28 mouse cellular contexts compared by ENCODE assay signal in genomic region chr12:76466651-76467050, GRCm38 (mm10). TPM values are rescaled to one million over a fixed set of nuclear protein-coding genes. Genes with fewer than 3 reads are reported as not detected.
A peak's percentile ranks its signal among the peaks of the same experiment; 100 is the strongest.
DNase-seq lines count a peak whose midpoint lies in the region; ATAC-seq and TF ChIP-seq lines count a peak whose summit lies in the region.
"Had no signal": no experiment of that assay in that cellular context is flagged by ENCODE, and none has a peak within 500 bp of the region (broad histone marks: within the 10 kb centered on the region; RNA-seq: fewer than 3 reads in every experiment).

No protein-coding gene starts in this region.

- DNase-seq in gastrocnemius, adult 18-20 months (ENCODE audit: low spot score) = peak; percentile 55
- DNase-seq in gastrocnemius, postnatal 4 days (ENCODE audit: low spot score in 2 of 2) = no peak
- peak; percentile 41 for DNase-seq in 3134 (ENCODE audit: extremely low read depth, insufficient read length, low spot score)
- DNase-seq in gastrocnemius, adult 2 months = peak; percentile 79
- no peak for DNase-seq in layer of hippocampus, adult 9-11 months
- DNase-seq in right cerebral cortex, adult 2 months (ENCODE audit: low spot score in 2 of 2) = no peak
- DNase-seq: adrenal gland, postnatal 10 days; B cell, adult 2 months; cerebellum, adult 2 months; kidney, adult 8-10 months; layer of hippocampus, postnatal 36 days; lung, embryonic 14.5 days; retina, postnatal 1 day; right cerebral cortex, postnatal 4 days; thymus, postnatal 36 days had no signal

- intact Hi-C loops in gastrocnemius, adult 2 months (cut with DNase I) = loop anchor here (2.0 kb wide), 1 partner anchor 62 kb away; the partner anchor contains the start of gene Hspa2

- TF ChIP-seq CTCF in gastrocnemius, adult 2 months (IDR thresholded peaks at IDR 0.05) = no peak

- ATAC-seq in megakaryocyte progenitor cell, adult 5-6 weeks (replicated peaks; ENCODE audit: poor library complexity) = peak; percentile 33; the same call in 1 of the 2 replicates
- ATAC-seq: activated CD4-positive, CD25-positive, alpha-beta regulatory T cell, adult 4 months; forebrain, embryonic 15.5 days; hindbrain, embryonic 16.5 days; intestine, embryonic 15.5 days; midbrain, embryonic 15.5 days had no signal

- peak overlapping the region; percentile 68; the same call in 1 of the 2 replicates for H3K27ac ChIP-seq in gastrocnemius, adult 2 months
- H3K27ac ChIP-seq: embryonic facial prominence, embryonic 15.5 days; forebrain, embryonic 15.5 days; hindbrain, embryonic 10.5 days; intestine, embryonic 15.5 days; layer of hippocampus, adult 2 months; liver, embryonic 14.5 days; midbrain, embryonic 15.5 days; neural tube, embryonic 13.5 days; stomach, embryonic 15.5 days had no signal

- no peak overlapping the region for H3K4me3 ChIP-seq in gastrocnemius, adult 2 months
- H3K4me3 ChIP-seq: embryonic facial prominence, embryonic 15.5 days; forebrain, embryonic 15.5 days; hindbrain, embryonic 10.5 days; intestine, embryonic 15.5 days; layer of hippocampus, adult 2 months; midbrain, embryonic 15.5 days; neural tube, embryonic 13.5 days; stomach, embryonic 15.5 days had no signal

RNA-seq across cellular contexts. Expression of gene Ppp1r36, which starts 49.3 kb away (rescaled TPM):
- under 1 TPM in 1 of 2 experiments, not detected in 1; 0.19 TPM for total RNA-seq in gastrocnemius, adult 18-20 months (2021)
- under 1 TPM in 1 of 2 experiments, not detected in 1; 0.44 TPM for total RNA-seq in gastrocnemius, postnatal 4 days (2021)
- total RNA-seq in gastrocnemius, adult 2 months (2021) = not detected
- 0.39 and 0.72 TPM in 2 replicates for total RNA-seq in megakaryocyte progenitor cell, adult 5-6 weeks (2015)
- total RNA-seq in megakaryocyte progenitor cell, adult 5-6 weeks (2017) = 0.24 TPM in 1 of 2 replicates, not detected in the other
- total RNA-seq: MEL had no signal

Comparison
In these comparisons a context has a peak if more than half of its experiments do, and no peak if none do; other contexts are left out.
1. DNase-seq: peak in gastrocnemius, adult 18-20 months (single experiment), 3134 (single experiment) and gastrocnemius, adult 2 months (single experiment); none in gastrocnemius, postnatal 4 days (0 of 2), layer of hippocampus, adult 9-11 months (single experiment) and right cerebral cortex, adult 2 months (0 of 2).